Mouse (Mus musculus) limb, embryonic 12.5 days (tissue): ENCODE data around the gene Pcp2. TPM values are rescaled to one million over a fixed set of nuclear protein-coding genes. Genes with fewer than 3 reads are reported as not detected.

Experiments
- polyA plus RNA-seq: library from polyadenylated mRNA; unstranded; fragments of >200 nt; fragmentation: Nextera tagmentation; extraction: Ambion mirVana; gene quantifications from 2 replicates; pipeline ENCODE4 v1.2.1, GENCODE M21; 2016

The Pcp2 gene
- polyA plus RNA-seq, 1 experiment from 2014 or later, result 0.61 TPM

Other genes with a start within 250 kb of the Pcp2 start
- 12.3 and 13.6 TPM in 2 replicates for gene Arhgef18, start 232.5 kb downstream of the Pcp2 start, polyA plus RNA-seq
- 5.9 and 7.6 TPM in 2 replicates for gene Pex11g, start 157.9 kb downstream of the Pcp2 start, polyA plus RNA-seq
- gene Tex45, start 154.7 kb downstream of the Pcp2 start, polyA plus RNA-seq, result not detected in 2 replicates
- gene Zfp358, start 132.4 kb downstream of the Pcp2 start, polyA plus RNA-seq, result 61.1 and 68.1 TPM in 2 replicates
- 52.9 and 59.4 TPM in 2 replicates for gene Mcoln1, start 125.1 kb downstream of the Pcp2 start, polyA plus RNA-seq
- gene Pnpla6, start 110.2 kb downstream of the Pcp2 start, polyA plus RNA-seq, result 22.9 and 29.5 TPM in 2 replicates
- 0.69 and 0.74 TPM in 2 replicates for gene C330021F23Rik, start 57.6 kb downstream of the Pcp2 start, polyA plus RNA-seq
- gene Camsap3, start 38.3 kb downstream of the Pcp2 start, polyA plus RNA-seq, result 7.0 and 8.5 TPM in 2 replicates
- gene Xab2, start 4.2 kb downstream of the Pcp2 start, polyA plus RNA-seq, result 67.7 and 68.9 TPM in 2 replicates
- gene Pet100, start 4.0 kb downstream of the Pcp2 start, polyA plus RNA-seq, result 115 and 133 TPM in 2 replicates
- 27.8 and 32.4 TPM in 2 replicates for gene Stxbp2, start 5.4 kb upstream of the Pcp2 start, polyA plus RNA-seq
- not detected in 2 replicates for gene Retn, start 30.2 kb upstream of the Pcp2 start, polyA plus RNA-seq
- gene Mcemp1, start 40.2 kb upstream of the Pcp2 start, polyA plus RNA-seq, result not detected in 2 replicates
- gene Fcor, start 46.8 kb upstream of the Pcp2 start, polyA plus RNA-seq, result 13.9 and 14.0 TPM in 2 replicates
- 37.6 and 38.2 TPM in 2 replicates for gene Trappc5, start 50.8 kb upstream of the Pcp2 start, polyA plus RNA-seq
- 0.37 TPM in 1 of 2 replicates, not detected in the other for gene Fcer2a, start 68.6 kb upstream of the Pcp2 start, polyA plus RNA-seq
- not detected in 2 replicates for gene Clec4g, start 95.1 kb upstream of the Pcp2 start, polyA plus RNA-seq
- not detected in 2 replicates for gene Cd209a, start 123.4 kb upstream of the Pcp2 start, polyA plus RNA-seq
- gene Cd209e, start 228.8 kb upstream of the Pcp2 start, polyA plus RNA-seq, result not detected in 2 replicates